Mouse (Mus musculus) neural tube, embryonic 15.5 days (tissue): Measurements from ENCODE around the gene Npsr1. TPM values are rescaled to one million over a fixed set of nuclear protein-coding genes. Genes with fewer than 3 reads are reported as not detected.

Experiments
- ATAC-seq: fragments of 200-750 bp; cut with Nextera tagmentation; 2 replicates; pipeline ENCODE4 v1.8.0; 2017; ENCODE audit warnings: mild to moderate bottlenecking, moderate TSS enrichment, moderate library complexity; ENCODE audit not compliant: low FRiP score
- H3K27ac ChIP-seq: fragments of 300-500 bp; sonication (generic); replicated peaks from 2 replicates; pipeline ENCODE4 v1.5.1; 2015; ENCODE audit warnings: mild to moderate bottlenecking, inconsistent platforms
- H3K27me3 ChIP-seq: fragments of 300-500 bp; sonication (generic); replicated peaks from 2 replicates; pipeline ENCODE4 v1.6.1; 2015; ENCODE audit warnings: inconsistent platforms
- H3K36me3 ChIP-seq: fragments of 300-500 bp; sonication (generic); 2 replicates; pipeline ENCODE4 v1.6.1; 2015; ENCODE audit warnings: inconsistent platforms
- H3K4me1 ChIP-seq: fragments of 300-500 bp; sonication (generic); 2 replicates; pipeline ENCODE4 v1.6.1; 2015; ENCODE audit warnings: inconsistent platforms
- H3K4me2 ChIP-seq: fragments of 300-500 bp; sonication (generic); 2 replicates; pipeline ENCODE4 v1.6.1; 2015; ENCODE audit warnings: inconsistent platforms, mild to moderate bottlenecking, moderate library complexity
- H3K4me3 ChIP-seq: fragments of 300-500 bp; sonication (generic); replicated peaks from 2 replicates; pipeline ENCODE4 v1.5.1; 2015; ENCODE audit warnings: mild to moderate bottlenecking, inconsistent platforms
- H3K9ac ChIP-seq: fragments of 300-500 bp; sonication (generic); replicated peaks from 2 replicates; pipeline ENCODE4 v1.6.1; 2015; ENCODE audit warnings: mild to moderate bottlenecking, inconsistent platforms
- H3K9me3 ChIP-seq: fragments of 300-500 bp; sonication (generic); replicated peaks from 2 replicates; pipeline ENCODE4 v1.6.1; 2016; ENCODE audit warnings: inconsistent platforms
- WGBS: fragments of 180-500 bp; shearing (Covaris S2); methylation state at CpG from one replicate; pipeline ENCODE4 v1.1.7; 2015; ENCODE audit warnings: mixed read lengths; 5-methylcytosine and 5-hydroxymethylcytosine counted together
- polyA plus RNA-seq: library from polyadenylated mRNA; unstranded; fragments of >200 nt; fragmentation: Nextera tagmentation; extraction: Ambion mirVana; gene quantifications from 2 replicates; pipeline ENCODE4 v1.2.1, GENCODE M21; 2015

Npsr1 gene
- polyA plus RNA-seq, 1 experiment from 2014 or later, result 0.20 TPM

DNA sequence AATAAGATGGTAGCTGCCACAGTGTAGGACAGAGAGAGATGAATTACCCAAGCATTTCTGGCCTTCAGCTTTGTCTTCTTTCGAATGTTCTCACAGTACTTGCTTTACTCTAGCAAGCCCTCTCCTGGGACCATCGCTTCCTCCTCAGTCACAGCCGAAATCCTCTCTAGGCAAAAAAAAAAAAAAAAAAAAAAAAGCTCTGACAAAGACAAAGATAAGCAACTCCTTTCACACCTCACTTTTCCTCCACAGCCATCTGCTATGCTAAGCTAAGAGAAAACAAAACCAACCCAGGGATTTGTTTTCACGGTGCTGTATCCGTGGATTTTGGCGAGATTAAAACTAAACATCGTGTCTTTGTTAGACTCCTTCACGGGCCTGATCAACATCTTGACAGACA is 156.4 kb downstream of the Npsr1 start:
- H3K9ac ChIP-seq, result no peak overlapping the region
- WGBS, result 76% methylated on average over 8 of the region's 8 CpGs
- H3K9me3 ChIP-seq, result no peaks in the 10 kb centered on the region
- no peak overlapping the region for H3K27ac ChIP-seq
- ATAC-seq, result no peak
- H3K4me1 ChIP-seq, result no peaks in the 10 kb centered on the region
- no peak overlapping the region for H3K4me2 ChIP-seq
- H3K27me3 ChIP-seq, result no peaks in the 10 kb centered on the region
- H3K4me3 ChIP-seq, result no peak overlapping the region
- no peaks in the 10 kb centered on the region for H3K36me3 ChIP-seq

DNA sequence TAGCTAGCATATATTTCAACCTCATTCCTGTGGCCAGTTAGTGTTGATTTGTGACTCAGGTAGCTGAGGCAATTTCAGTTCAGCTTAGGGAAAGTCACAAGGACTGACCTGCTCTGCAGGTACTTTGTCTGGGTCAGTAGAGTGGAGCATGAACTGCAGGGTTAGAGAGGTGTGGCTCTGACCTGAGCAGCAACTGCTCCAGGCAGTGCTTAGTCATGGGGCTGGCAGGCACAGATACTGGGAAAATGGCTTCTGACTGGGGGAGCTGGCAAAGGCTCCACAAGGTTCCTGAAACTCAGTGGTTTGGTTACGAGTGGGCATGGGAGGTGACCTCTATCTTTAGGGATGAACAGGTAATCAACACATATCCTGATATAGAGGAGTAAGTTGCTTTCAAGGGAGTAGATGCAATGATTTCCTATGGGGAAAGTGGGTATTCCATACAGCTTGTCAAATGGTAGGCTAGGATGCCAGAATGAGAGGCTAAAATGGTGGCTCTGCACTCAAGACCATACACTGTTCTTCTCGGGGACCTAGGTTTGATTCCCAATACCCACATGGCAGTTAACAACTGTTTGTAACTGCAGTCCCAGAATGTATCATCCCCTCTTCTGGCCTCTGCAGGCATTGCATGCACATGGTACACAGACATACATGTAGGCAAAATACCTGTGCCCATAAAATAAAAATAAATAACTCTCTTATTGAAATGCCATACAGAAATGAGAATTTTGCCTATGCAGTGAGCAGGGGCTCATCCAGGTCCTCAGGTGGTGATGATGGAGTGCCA is 182.9 kb downstream of the Npsr1 start:
- Histone ChIP-seq H3K4me1 (no peaks in the 10 kb centered on the region), H3K9me3 (no peaks in the 10 kb centered on the region), H3K4me2 (no peak overlapping the region), H3K9ac (no peak overlapping the region), H3K27ac (no peak overlapping the region), H3K4me3 (no peak overlapping the region), H3K36me3 (no peaks in the 10 kb centered on the region), H3K27me3 (no peaks in the 10 kb centered on the region)
- no peak for ATAC-seq
- WGBS, result 88% methylated on average over 2 of the region's 2 CpGs

DNA sequence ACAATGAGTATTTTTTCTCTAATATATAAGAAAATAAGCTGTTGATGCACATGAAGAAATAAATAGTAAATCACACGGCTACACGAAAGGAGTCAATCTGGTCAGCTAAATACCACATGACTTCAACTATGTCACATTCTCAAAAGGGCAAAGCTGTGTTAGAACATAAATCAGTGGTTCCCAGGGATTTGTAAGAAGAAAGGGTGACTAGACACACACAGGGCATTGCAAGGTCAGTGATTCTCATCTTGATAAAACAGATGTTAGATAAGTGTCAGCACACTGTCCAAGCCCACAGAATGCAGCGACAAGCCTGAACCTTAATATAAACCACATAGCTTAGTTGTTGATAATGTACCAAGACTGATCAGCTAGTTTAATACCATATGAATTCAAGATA is 184.8 kb downstream of the Npsr1 start:
- ATAC-seq, result no peak
- Histone ChIP-seq H3K36me3 (no peaks in the 10 kb centered on the region), H3K4me2 (no peak overlapping the region), H3K27me3 (no peaks in the 10 kb centered on the region), H3K9ac (no peak overlapping the region), H3K27ac (no peak overlapping the region), H3K4me3 (no peak overlapping the region), H3K4me1 (no peaks in the 10 kb centered on the region), H3K9me3 (no peaks in the 10 kb centered on the region)
- WGBS, result 53% methylated on average over 3 of the region's 3 CpGs

DNA sequence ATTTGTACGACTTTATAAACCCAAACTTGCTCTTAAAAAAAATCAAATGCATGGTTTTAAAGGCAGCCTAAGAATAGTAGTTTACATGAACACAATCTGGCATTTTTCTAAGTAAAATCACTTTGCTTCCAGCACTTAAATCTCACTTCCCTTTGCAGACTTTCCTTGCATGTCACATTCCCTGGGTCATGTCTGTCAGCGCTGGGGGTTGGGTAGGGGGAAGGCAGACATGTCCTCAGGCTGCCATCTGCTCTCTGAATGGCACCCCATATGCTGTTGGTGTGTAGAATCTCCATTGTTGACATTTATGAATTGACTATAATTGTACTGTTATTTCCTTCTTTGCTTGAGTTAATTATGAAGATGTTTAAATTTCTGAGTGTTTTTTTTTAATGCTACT is 185.3 kb downstream of the Npsr1 start:
- Histone ChIP-seq H3K27ac (no peak overlapping the region), H3K27me3 (no peaks in the 10 kb centered on the region), H3K9me3 (no peaks in the 10 kb centered on the region), H3K4me3 (no peak overlapping the region), H3K4me1 (no peaks in the 10 kb centered on the region), H3K36me3 (no peaks in the 10 kb centered on the region), H3K4me2 (no peak overlapping the region), H3K9ac (no peak overlapping the region)
- WGBS, result 72% methylated on average over 2 of the region's 2 CpGs
- no peak for ATAC-seq

DNA sequence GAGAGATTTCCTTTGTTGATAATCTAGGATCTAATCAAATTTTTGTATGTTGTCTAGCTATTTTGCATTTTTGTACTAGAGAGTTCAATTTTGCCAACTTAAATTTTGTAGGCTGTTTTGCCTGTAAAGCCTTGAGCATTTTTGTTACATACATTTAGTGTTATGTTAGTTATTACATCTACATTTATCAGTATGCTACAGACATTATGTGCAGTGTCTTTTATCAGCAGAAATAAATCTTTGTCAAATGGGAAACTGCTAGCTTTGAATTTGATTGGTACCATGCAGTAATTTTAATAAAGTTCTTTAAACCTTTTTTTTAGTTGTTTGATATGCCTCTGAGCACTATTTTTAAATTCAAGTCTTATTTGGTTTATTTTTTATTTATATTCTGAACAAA is 185.7 kb downstream of the Npsr1 start:
- Histone ChIP-seq H3K4me2 (no peak overlapping the region), H3K4me1 (no peaks in the 10 kb centered on the region), H3K9me3 (no peaks in the 10 kb centered on the region), H3K27ac (no peak overlapping the region), H3K36me3 (no peaks in the 10 kb centered on the region), H3K27me3 (no peaks in the 10 kb centered on the region), H3K4me3 (no peak overlapping the region), H3K9ac (no peak overlapping the region)
- ATAC-seq, result no peak

DNA sequence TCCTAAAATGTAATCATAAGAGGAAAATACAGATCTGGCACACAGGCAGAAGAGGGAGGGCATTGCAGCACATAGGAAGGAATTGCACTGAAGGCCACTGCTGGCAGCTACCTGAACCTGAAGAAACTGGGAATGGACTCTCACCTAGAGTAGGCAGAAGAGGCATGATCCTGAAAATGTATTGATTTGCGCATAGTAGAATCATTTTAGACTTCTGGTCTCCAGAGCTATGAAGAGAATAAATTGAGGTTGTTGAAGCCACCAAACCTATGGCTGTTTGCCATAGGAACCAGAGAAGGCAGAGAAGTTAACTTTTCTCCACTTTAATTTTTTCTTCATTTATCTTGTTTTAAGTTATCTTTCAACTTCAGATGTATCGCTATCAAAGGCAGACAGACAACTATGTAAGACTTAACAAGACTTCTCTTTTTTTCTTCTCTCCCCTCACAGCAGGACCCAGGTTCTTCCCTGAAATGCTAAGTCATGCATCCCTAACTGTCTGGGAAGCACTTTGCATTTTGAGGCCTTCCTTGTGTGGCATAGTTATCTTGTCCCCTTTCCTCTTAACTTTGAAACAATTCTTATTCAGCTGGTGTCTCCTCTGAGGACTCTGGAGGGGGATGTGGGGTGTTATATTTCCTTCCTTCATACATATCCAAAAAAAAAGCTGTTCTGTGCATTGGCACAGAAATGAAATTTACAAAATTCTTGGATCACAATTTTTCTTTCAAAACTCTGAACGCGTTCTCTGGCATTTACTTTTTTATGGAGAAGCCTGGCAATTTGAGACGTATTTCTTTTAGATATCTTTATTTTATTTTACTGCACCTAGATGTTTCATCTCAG is 186.7 kb downstream of the Npsr1 start:
- WGBS, result 91% methylated on average over 5 of the region's 5 CpGs
- H3K4me3 ChIP-seq, result no peak overlapping the region
- H3K4me1 ChIP-seq, result no peaks in the 10 kb centered on the region
- H3K9ac ChIP-seq, result no peak overlapping the region
- no peak overlapping the region for H3K27ac ChIP-seq
- H3K4me2 ChIP-seq, result no peak overlapping the region
- H3K27me3 ChIP-seq, result no peaks in the 10 kb centered on the region
- H3K9me3 ChIP-seq, result no peaks in the 10 kb centered on the region
- ATAC-seq, result no peak
- no peaks in the 10 kb centered on the region for H3K36me3 ChIP-seq

DNA sequence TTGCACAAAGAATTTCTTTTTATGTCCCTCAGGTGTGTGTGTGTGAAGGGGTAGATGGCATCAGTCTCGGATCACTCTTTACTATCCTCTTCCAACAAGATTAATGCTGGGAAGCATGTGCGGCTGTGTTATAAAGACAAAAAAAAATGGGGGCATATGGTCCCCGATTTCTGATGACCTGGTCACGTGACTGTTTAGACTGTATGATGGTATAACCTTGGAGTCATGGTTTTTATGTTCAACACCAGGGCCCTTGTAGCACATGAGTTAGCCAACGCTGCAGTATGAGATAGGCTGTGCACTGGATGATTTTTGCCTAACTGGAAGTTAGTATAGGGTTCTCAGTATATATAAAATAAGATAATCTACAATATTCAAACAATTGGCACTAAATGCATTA is 187.6 kb downstream of the Npsr1 start:
- no peaks in the 10 kb centered on the region for H3K36me3 ChIP-seq
- WGBS, result 93% methylated on average over 5 of the region's 5 CpGs
- no peak for ATAC-seq

DNA sequence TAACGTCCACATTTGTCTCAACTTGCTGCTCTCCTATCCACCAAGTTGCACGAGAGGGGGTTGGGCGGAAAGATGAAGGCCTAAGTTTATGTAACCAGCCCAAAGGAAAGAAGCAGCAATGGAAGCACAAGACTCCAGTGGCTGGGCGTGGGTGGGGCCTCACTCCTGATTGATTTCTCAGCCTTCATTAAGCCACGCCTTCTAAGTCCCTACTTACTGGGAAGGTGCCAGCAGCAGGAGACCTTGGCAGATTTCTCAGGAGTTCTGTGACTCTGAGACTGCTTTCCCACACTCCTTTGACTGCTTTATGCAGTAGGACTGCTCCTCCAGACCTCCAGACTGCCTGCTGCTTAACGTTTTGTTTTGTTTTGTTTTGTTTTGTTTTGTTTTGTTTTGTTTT is 193.6 kb downstream of the Npsr1 start:
- no peak overlapping the region for H3K4me2 ChIP-seq
- H3K9ac ChIP-seq, result no peak overlapping the region
- H3K4me1 ChIP-seq, result no peaks in the 10 kb centered on the region
- H3K4me3 ChIP-seq, result no peak overlapping the region
- WGBS, result 47% methylated on average over 6 of the region's 6 CpGs
- no peaks in the 10 kb centered on the region for H3K27me3 ChIP-seq
- no peaks in the 10 kb centered on the region for H3K9me3 ChIP-seq
- H3K27ac ChIP-seq, result no peak overlapping the region
- no peaks in the 10 kb centered on the region for H3K36me3 ChIP-seq
- ATAC-seq, result no peak

More for the DNA sequence above, 187.6 kb downstream of the Npsr1 start:
- no peak overlapping the region for H3K27ac ChIP-seq
- no peak overlapping the region for H3K4me3 ChIP-seq
- no peaks in the 10 kb centered on the region for H3K9me3 ChIP-seq
- H3K9ac ChIP-seq, result no peak overlapping the region
- H3K27me3 ChIP-seq, result no peaks in the 10 kb centered on the region
- H3K4me1 ChIP-seq, result no peaks in the 10 kb centered on the region
- H3K4me2 ChIP-seq, result no peak overlapping the region

DNA sequence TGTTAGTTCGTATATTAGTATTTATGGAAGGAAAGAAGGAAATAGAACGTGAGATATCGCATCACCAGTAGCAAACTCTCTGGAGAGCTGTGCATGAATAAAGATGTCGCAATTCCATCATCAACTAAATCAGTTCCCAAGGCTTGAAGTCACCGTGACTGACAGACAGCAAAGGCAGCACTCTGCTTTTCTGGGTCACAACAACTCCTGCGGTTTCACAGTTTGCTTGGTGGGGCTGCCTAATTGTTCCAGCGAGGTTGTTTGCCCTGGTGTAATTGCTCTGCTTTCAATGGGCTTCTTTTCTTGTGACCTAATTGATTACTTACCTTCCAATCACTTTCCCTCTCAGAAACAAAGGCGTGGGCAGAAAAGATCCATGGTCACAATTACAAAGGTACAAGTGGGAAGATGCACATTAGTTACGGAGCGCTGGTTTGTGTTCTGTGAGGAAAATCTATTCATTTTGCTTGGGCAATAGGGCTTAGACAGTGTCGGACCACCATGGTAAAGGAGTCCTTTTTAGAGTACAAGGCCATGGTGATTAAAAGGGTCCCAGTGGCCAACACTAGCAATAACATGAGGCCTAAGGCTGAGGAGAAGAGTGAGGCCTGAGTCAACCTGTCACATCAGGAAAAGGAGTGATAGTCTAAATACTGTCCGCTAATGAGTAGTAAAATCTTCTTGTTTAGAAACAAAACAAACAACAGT is 195.6 kb downstream of the Npsr1 start:
- Histone ChIP-seq H3K9ac (no peak overlapping the region), H3K4me3 (no peak overlapping the region), H3K4me1 (no peaks in the 10 kb centered on the region), H3K4me2 (no peak overlapping the region), H3K27me3 (no peaks in the 10 kb centered on the region), H3K36me3 (no peaks in the 10 kb centered on the region), H3K27ac (no peak overlapping the region), H3K9me3 (no peaks in the 10 kb centered on the region)
- ATAC-seq, result no peak
- 29% methylated on average over 12 of the region's 12 CpGs for WGBS

DNA sequence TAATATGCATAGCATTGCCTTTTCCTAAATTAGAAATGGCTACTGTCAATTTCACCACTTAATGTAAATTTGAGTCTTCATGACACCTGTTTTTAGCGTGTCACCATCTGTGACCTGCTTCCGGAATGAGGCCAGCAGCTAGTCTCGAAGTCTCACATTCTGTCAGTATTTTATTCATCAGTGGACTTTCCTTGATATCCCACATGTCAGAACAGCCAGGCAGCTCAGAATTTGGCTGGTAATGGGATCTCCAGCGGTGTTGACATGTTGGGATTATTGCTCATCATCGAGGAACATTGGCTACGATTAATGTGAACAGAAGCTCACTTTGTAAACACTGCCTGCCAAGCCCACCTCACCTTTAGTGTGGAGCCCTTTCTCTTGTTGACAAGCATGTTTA is 205.1 kb downstream of the Npsr1 start:
- 87% methylated on average over 6 of the region's 6 CpGs for WGBS

DNA sequence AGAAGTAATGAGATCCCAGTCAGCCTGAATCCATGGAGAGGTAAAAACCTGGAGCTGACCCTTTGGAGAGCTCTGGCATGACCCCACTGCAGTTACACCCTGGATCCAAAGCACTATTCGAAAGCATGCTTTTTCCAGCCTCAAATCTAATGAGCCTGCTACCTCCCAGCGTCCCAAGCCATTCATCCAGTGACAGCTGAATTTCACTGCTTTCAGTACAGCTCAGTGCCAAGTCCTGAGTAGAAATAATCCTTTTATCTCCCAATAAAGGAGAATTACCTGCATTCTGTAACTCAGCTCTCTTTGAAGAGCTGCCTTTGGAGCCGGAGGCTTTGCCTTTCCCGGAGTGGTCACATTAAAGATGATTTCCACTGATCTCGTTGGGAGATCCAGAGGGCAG is 209.2 kb downstream of the Npsr1 start:
- Histone ChIP-seq H3K27ac (no peak overlapping the region), H3K9me3 (no peaks in the 10 kb centered on the region), H3K4me3 (no peak overlapping the region), H3K4me2 (no peak overlapping the region), H3K27me3 (no peaks in the 10 kb centered on the region), H3K36me3 (no peaks in the 10 kb centered on the region), H3K4me1 (no peaks in the 10 kb centered on the region), H3K9ac (no peak overlapping the region)
- 33% methylated on average over 5 of the region's 5 CpGs for WGBS
- ATAC-seq, result no peak

More for the DNA sequence above, 205.1 kb downstream of the Npsr1 start:
- no peak overlapping the region for H3K4me2 ChIP-seq
- no peak overlapping the region for H3K9ac ChIP-seq
- H3K4me1 ChIP-seq, result no peaks in the 10 kb centered on the region
- no peaks in the 10 kb centered on the region for H3K36me3 ChIP-seq
- ATAC-seq, result no peak
- H3K9me3 ChIP-seq, result no peaks in the 10 kb centered on the region
- H3K27me3 ChIP-seq, result no peaks in the 10 kb centered on the region
- no peak overlapping the region for H3K4me3 ChIP-seq
- no peak overlapping the region for H3K27ac ChIP-seq

DNA sequence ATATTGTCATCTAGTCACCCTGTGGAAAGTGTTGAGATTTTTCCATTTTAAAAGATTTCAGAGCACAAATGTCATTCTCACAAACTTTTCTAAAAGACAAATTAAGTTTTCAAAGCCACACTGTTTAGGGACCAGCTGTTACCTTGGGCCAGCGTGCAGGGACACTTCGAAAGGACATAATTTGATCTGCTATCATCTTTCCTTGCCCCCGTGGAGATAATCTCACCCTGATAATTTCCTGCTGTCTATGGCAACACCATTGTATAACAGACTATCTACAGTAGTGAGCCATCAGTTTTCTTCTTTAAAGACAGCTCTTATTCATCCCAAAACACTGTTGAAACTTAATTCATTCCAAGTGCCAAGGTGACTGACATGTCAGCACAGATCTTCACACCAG is 209.6 kb downstream of the Npsr1 start:
- no peak for ATAC-seq
- Histone ChIP-seq H3K4me3 (no peak overlapping the region), H3K9ac (no peak overlapping the region), H3K36me3 (no peaks in the 10 kb centered on the region), H3K4me1 (no peaks in the 10 kb centered on the region), H3K27me3 (no peaks in the 10 kb centered on the region), H3K4me2 (no peak overlapping the region), H3K9me3 (no peaks in the 10 kb centered on the region), H3K27ac (no peak overlapping the region)
- 68% methylated on average over 3 of the region's 3 CpGs for WGBS
